Mouse (Mus musculus): ENCODE measurements around the gene Zfp385c. TPM values are rescaled to one million over a fixed set of nuclear protein-coding genes. Genes with fewer than 3 reads are reported as not detected.
"Not testable (repeated sequence)": the region's sequence is repeated elsewhere in the genome, so short reads cannot be mapped to it uniquely, and the experiment has no call there.

Zfp385c gene
- total RNA-seq, 2 experiments from 2014 or later: 0.35 to 0.66 TPM

GRCm38 (mm10) chr11:100603155-100603554, 89.1 kb downstream of the Zfp385c start:
- no peak for DNase-seq (ENCODE audit: low spot score in 2 of 2)

- DNase-seq (ENCODE audit: low spot score in 2 of 2): no peak
These were observed 90.9 kb downstream of the Zfp385c start for GRCm38 (mm10) chr11:100601372-100601771.

- no peak for DNase-seq (ENCODE audit: low spot score in 2 of 2)
These were observed 94.2 kb downstream of the Zfp385c start for GRCm38 (mm10) chr11:100598074-100598473.

- no peak for DNase-seq (ENCODE audit: low spot score in 2 of 2)
These were observed 96.7 kb downstream of the Zfp385c start for GRCm38 (mm10) chr11:100595533-100595932.

- DNase-seq (ENCODE audit: low spot score in 2 of 2): no peak
These were observed 97.6 kb downstream of the Zfp385c start for GRCm38 (mm10) chr11:100594608-100595007.

- no peak for DNase-seq (ENCODE audit: low spot score in 2 of 2)
These were observed 99.8 kb downstream of the Zfp385c start for GRCm38 (mm10) chr11:100592346-100593046.

- DNase-seq (ENCODE audit: low spot score in 2 of 2): no peak
These were observed 103.8 kb downstream of the Zfp385c start for GRCm38 (mm10) chr11:100588462-100588861.

GRCm38 (mm10) chr11:100585148-100585547, 107.1 kb downstream of the Zfp385c start:
- DNase-seq (ENCODE audit: low spot score in 2 of 2): no peak

- DNase-seq (ENCODE audit: low spot score in 2 of 2): no peak
These were observed 107.7 kb downstream of the Zfp385c start for GRCm38 (mm10) chr11:100584561-100584961.

- no peak for DNase-seq (ENCODE audit: low spot score in 2 of 2)
These were observed 109.4 kb downstream of the Zfp385c start for GRCm38 (mm10) chr11:100582836-100583235.

GRCm38 (mm10) chr11:100582413-100582812, 109.8 kb downstream of the Zfp385c start:
- DNase-seq (ENCODE audit: low spot score in 2 of 2): not testable (repeated sequence)

- peak in 1 of 2 experiments; percentile 55 for DNase-seq (ENCODE audit: low spot score in 2 of 2)
These were observed 110.5 kb downstream of the Zfp385c start for GRCm38 (mm10) chr11:100581756-100582155.

- no peak for DNase-seq (ENCODE audit: low spot score in 2 of 2)
These were observed 112.0 kb downstream of the Zfp385c start for GRCm38 (mm10) chr11:100580275-100580674.

- no peak for DNase-seq (ENCODE audit: low spot score in 2 of 2)
These were observed 113.0 kb downstream of the Zfp385c start for GRCm38 (mm10) chr11:100579116-100579799.

GRCm38 (mm10) chr11:100577852-100578599, 114.2 kb downstream of the Zfp385c start:
- no peak for DNase-seq (ENCODE audit: low spot score in 2 of 2)

Other genes starting within 250 kb of the Zfp385c start
- gene Klhl11, start 219.7 kb downstream of the Zfp385c start, total RNA-seq (2021): 100 to 1,000 TPM; 104 to 106 TPM
- gene Acly, start 164.5 kb downstream of the Zfp385c start, total RNA-seq (2021): 100 to 1,000 TPM; 133 to 140 TPM
- 1 to 10 TPM in 1 of 2 experiments, under 1 TPM in 1; 0.98 to 1.5 TPM for gene Ttc25, start 146.8 kb downstream of the Zfp385c start, total RNA-seq (2021)
- gene Cnp, start 117.6 kb downstream of the Zfp385c start, total RNA-seq (2021): 100 to 1,000 TPM in 1 of 2 experiments, 10 to 100 TPM in 1; 92.4 to 131 TPM
- 10 to 100 TPM; 11.7 to 13.0 TPM for gene Nkiras2, start 73.2 kb downstream of the Zfp385c start, total RNA-seq (2021)
- gene Dnajc7, start 72.3 kb downstream of the Zfp385c start, total RNA-seq (2021): 100 to 1,000 TPM; 258 to 267 TPM
- gene Dhx58, start 11.8 kb upstream of the Zfp385c start, total RNA-seq (2021): 1 to 10 TPM; 1.8 to 2.4 TPM
- gene Kat2a, start 20.0 kb upstream of the Zfp385c start, total RNA-seq (2021): 10 to 100 TPM; 63.2 to 63.3 TPM
- gene Hspb9, start 21.4 kb upstream of the Zfp385c start, total RNA-seq (2021): not detected
- gene Rab5c, start 45.8 kb upstream of the Zfp385c start, total RNA-seq (2021): 100 to 1,000 TPM; 152 to 162 TPM
- 10 to 100 TPM; 12.9 to 15.9 TPM for gene Kcnh4, start 67.5 kb upstream of the Zfp385c start, total RNA-seq (2021)
- not detected for gene Hcrt, start 70.5 kb upstream of the Zfp385c start, total RNA-seq (2021)
- 1 to 10 TPM; 7.0 to 8.6 TPM for gene Ghdc, start 78.5 kb upstream of the Zfp385c start, total RNA-seq (2021)
- gene Stat5b, start 158.3 kb upstream of the Zfp385c start, total RNA-seq (2021): 10 to 100 TPM; 26.8 to 28.0 TPM
- 1 to 10 TPM; 1.8 to 2.5 TPM for gene Stat5a, start 166.9 kb upstream of the Zfp385c start, total RNA-seq (2021)
- gene Stat3, start 247.1 kb upstream of the Zfp385c start, total RNA-seq (2021): 10 to 100 TPM; 38.8 to 46.7 TPM

Measured in left cerebral cortex, adult 18-20 months (tissue).